Mouse (Mus musculus) C2C12 (cell line): ENCODE results near the gene Pomgnt1.

Experiments used
- CTCF ChIP-seq: IDR thresholded peaks from one replicate; pipeline ENCODE4 v1.5.1; 2011; ENCODE audit not compliant: control insufficient read depth, insufficient read depth, insufficient read length
- MAX ChIP-seq: IDR thresholded peaks from one replicate; pipeline ENCODE4 v1.6.1; 2011; ENCODE audit warnings: mild to moderate bottlenecking, control low read depth
- USF1 ChIP-seq: IDR thresholded peaks from one replicate; pipeline ENCODE4 v1.6.1; 2011; ENCODE audit warnings: low read depth, mild to moderate bottlenecking, control low read depth, moderate library complexity

DNA sequence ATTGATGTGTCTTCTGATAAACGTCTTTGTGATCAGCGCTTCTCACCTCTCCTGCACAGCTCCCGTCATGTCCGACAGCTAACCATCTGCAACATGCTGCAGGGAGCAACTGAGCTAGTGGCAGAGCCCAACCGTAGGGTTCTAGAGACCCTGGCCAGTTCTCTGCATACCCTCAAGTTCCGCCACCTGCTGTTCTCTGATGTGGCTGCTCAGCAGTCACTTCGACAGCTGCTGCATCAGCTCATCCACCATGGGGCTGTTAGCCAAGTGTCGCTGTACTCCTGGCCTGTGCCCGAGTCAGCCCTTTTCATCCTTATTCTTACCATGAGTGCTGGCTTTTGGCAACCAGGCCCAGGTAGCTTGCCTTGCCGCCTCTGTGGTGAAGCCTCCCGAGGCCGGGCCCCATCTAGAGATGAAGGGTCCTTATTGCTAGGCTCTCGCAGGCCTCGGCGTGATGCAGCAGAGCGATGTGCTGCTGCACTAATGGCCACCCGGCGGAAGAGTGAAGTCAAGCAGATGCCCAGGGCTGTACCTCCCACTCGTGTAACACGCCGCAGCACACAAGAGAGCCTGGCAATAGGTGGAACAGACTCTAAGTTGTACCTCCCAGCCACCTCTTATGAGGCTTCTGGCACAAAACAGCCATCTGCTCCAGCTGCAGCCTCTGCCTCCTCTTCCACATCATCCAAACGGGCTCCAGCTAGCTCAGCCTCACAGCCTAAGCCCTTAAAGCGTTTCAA is 35.0 kb upstream of the Pomgnt1 start:
- TF ChIP-seq MAX = no peak
- no peak for TF ChIP-seq USF1
- no peak for TF ChIP-seq CTCF
